Mouse (Mus musculus) stomach, postnatal 0 days (tissue): Measurements from ENCODE around the gene Lrrn2. TPM values are rescaled to one million over a fixed set of nuclear protein-coding genes. Genes with fewer than 3 reads are reported as not detected.

ENCODE experiments used
- ATAC-seq: fragments of 200-750 bp; cut with Nextera tagmentation; 2 replicates; pipeline ENCODE4 v1.8.0; 2017; ENCODE audit not compliant: low FRiP score, low TSS enrichment
- DNase-seq: peaks from one replicate; pipeline ENCODE4 v3.0.0-alpha.2; 2016; ENCODE audit warnings: low spot score
- H3K27ac ChIP-seq: fragments of 300-500 bp; sonication (generic); replicated peaks from 2 replicates; pipeline ENCODE4 v1.5.1; 2014; ENCODE audit warnings: mild to moderate bottlenecking, control low read depth
- H3K27me3 ChIP-seq: fragments of 300-500 bp; sonication (generic); 2 replicates; pipeline ENCODE4 v1.6.1; 2014; ENCODE audit warnings: low read length; ENCODE audit not compliant: control insufficient read depth, insufficient read depth
- H3K36me3 ChIP-seq: fragments of 300-500 bp; sonication (generic); 2 replicates; pipeline ENCODE4 v1.6.1; 2014; ENCODE audit warnings: low read length, mixed read lengths; ENCODE audit not compliant: control insufficient read depth, insufficient read depth
- H3K4me1 ChIP-seq: fragments of 300-500 bp; sonication (generic); replicated peaks from 2 replicates; pipeline ENCODE4 v1.6.1; 2014; ENCODE audit warnings: antibody characterized with exemption; ENCODE audit not compliant: control insufficient read depth, insufficient read depth
- H3K4me2 ChIP-seq: fragments of 300-500 bp; sonication (generic); replicated peaks from 2 replicates; pipeline ENCODE4 v1.6.1; 2014; ENCODE audit warnings: low read depth, mild to moderate bottlenecking, control low read depth, moderate library complexity
- H3K4me3 ChIP-seq: fragments of 300-500 bp; sonication (generic); 2 replicates; pipeline ENCODE4 v1.5.1; 2014; ENCODE audit warnings: low read depth, low read length, control low read depth
- H3K9ac ChIP-seq: fragments of 300-500 bp; sonication (generic); 2 replicates; pipeline ENCODE4 v1.6.1; 2014; ENCODE audit warnings: mild to moderate bottlenecking, low read length, control low read depth, mixed read lengths
- H3K9me3 ChIP-seq: fragments of 300-500 bp; sonication (generic); 2 replicates; pipeline ENCODE4 v1.6.1; 2016; ENCODE audit warnings: low read length; ENCODE audit not compliant: control insufficient read depth
- CTCF ChIP-seq: IDR thresholded peaks from 2 replicates; pipeline ENCODE4 v1.5.1; 2016; ENCODE audit warnings: antibody characterized with exemption, low read depth, mild to moderate bottlenecking, moderate library complexity
- EP300 ChIP-seq: optimal IDR thresholded peaks from 2 replicates; pipeline ENCODE3; 2016; ENCODE audit warnings: antibody characterized with exemption
- WGBS: fragments of 180-500 bp; shearing (Covaris S2); extraction: QIAGEN DNeasy Blood & Tissue Kit; methylation state at CpG from one replicate; pipeline ENCODE4 v1.1.7; 2014; 5-methylcytosine and 5-hydroxymethylcytosine counted together
- polyA plus RNA-seq: library from polyadenylated mRNA; unstranded; fragments of >200 nt; fragmentation: Nextera tagmentation; extraction: Ambion mirVana; gene quantifications from 2 replicates; pipeline ENCODE4 v1.2.1, GENCODE M21; 2015

Lrrn2 gene
- polyA plus RNA-seq, 1 experiment from 2014 or later = 1.7 TPM

DNA sequence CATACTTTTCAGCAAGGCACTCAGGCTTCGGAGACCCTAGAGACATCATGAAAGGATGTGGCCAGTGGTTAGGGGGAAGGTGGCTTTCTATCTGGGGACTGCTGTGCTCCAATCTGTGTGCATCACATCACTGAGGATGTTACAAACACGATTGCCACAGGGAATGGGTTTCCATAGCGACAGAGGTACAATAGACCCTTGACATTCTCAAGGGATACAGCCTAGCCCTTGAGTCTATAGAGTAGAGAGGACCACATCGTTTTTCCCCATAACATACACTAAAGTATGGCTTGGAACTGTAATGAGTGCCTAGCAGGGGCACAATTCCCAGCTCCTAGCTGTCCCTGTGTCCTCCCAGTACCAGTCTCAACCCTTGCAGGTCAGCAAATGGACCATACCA, 23.4 kb downstream of the Lrrn2 start:
- no peaks in the 10 kb centered on the region for H3K9me3 ChIP-seq
- TF ChIP-seq EP300 = no peak
- TF ChIP-seq CTCF = no peak
- ATAC-seq = no peak
- no peaks in the 10 kb centered on the region for H3K4me1 ChIP-seq
- WGBS = 66% methylated on average over 4 of the region's 4 CpGs
- no peak overlapping the region for H3K4me2 ChIP-seq
- no peak overlapping the region for H3K4me3 ChIP-seq
- no peak for DNase-seq
- H3K27ac ChIP-seq = no peak overlapping the region
- H3K27me3 ChIP-seq = no peaks in the 10 kb centered on the region
- H3K9ac ChIP-seq = no peak overlapping the region
- H3K36me3 ChIP-seq = no peaks in the 10 kb centered on the region

DNA sequence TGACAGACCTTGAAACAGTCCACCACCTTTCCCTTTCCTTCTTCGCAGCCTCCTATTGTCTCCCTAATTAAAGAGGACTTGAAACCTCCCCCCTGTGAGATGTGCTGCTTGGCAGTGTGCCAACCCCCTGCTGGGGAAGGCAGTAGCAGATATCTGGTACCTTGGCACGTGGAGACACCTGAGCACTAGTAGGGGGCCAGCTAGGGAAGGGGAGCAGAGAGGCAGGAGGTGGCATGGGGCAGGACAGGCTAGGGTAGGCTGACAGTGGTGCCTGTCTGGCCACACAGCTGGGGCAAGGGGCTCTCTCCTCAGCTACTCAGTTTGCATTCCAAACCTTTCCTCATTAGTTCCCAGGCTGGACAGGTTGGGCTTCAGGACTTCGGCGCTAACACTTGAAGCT, 29.0 kb downstream of the Lrrn2 start:
- TF ChIP-seq EP300 = no peak
- TF ChIP-seq CTCF = no peak
- ATAC-seq = no peak
- no peak overlapping the region for H3K9ac ChIP-seq
- no peak overlapping the region for H3K27ac ChIP-seq
- H3K4me3 ChIP-seq = no peak overlapping the region
- no peaks in the 10 kb centered on the region for H3K36me3 ChIP-seq
- no peak for DNase-seq
- H3K4me2 ChIP-seq = no peak overlapping the region
- H3K9me3 ChIP-seq = no peaks in the 10 kb centered on the region
- WGBS = 60% methylated on average over 4 of the region's 4 CpGs
- no peaks in the 10 kb centered on the region for H3K27me3 ChIP-seq
- no peaks in the 10 kb centered on the region for H3K4me1 ChIP-seq

- ATAC-seq = no peak
- Histone ChIP-seq H3K9ac (no peak overlapping the region), H3K36me3 (no peaks in the 10 kb centered on the region), H3K4me1 (no peaks in the 10 kb centered on the region), H3K27ac (no peak overlapping the region), H3K9me3 (no peaks in the 10 kb centered on the region), H3K4me2 (no peak overlapping the region), H3K4me3 (no peak overlapping the region), H3K27me3 (no peaks in the 10 kb centered on the region)
- DNase-seq = no peak
- TF ChIP-seq EP300 = no peak
- no peak for TF ChIP-seq CTCF
- WGBS = 78% methylated on average over 1 of the region's 1 CpGs
These were observed 29.9 kb downstream of the Lrrn2 start for GRCm38 (mm10) chr1:132909951-132910350.

DNA sequence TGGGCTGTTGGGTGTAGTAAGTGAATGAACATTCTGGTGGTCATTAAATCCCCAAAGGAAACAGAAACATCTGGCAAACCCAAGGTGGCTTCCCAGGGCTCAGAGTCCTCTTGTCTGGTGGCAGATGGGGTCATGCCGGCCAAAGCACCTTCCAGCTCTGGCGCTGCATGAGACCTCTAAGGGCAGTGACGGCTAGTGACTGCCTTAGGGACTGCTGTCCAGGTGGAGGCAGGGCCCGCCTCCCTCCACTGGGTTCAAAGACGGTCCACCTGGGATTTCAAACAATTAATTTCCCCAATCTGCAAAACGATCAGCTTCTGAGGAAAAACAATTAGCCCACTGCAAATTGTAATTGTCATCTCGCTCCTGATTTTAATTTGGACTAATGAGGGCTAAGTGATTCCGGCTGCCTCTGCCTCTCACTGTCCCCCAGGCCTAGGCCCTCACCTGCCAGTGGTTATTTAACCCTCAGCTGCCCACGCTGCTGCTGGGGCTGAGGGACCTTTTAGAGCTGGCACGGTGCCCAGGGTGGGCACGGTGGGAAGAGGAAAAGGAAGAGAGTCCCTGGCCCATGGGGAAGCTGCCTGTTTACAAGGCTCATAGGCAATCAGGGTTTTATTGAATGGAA, 30.5 kb downstream of the Lrrn2 start:
- Histone ChIP-seq H3K9ac (no peak overlapping the region), H3K4me2 (no peak overlapping the region), H3K4me1 (no peaks in the 10 kb centered on the region), H3K27ac (no peak overlapping the region), H3K9me3 (no peaks in the 10 kb centered on the region), H3K27me3 (no peaks in the 10 kb centered on the region), H3K4me3 (no peak overlapping the region), H3K36me3 (no peaks in the 10 kb centered on the region)
- ATAC-seq = no peak
- 71% methylated on average over 11 of the region's 11 CpGs for WGBS
- no peak for DNase-seq
- TF ChIP-seq CTCF (no peak), EP300 (no peak)

DNA sequence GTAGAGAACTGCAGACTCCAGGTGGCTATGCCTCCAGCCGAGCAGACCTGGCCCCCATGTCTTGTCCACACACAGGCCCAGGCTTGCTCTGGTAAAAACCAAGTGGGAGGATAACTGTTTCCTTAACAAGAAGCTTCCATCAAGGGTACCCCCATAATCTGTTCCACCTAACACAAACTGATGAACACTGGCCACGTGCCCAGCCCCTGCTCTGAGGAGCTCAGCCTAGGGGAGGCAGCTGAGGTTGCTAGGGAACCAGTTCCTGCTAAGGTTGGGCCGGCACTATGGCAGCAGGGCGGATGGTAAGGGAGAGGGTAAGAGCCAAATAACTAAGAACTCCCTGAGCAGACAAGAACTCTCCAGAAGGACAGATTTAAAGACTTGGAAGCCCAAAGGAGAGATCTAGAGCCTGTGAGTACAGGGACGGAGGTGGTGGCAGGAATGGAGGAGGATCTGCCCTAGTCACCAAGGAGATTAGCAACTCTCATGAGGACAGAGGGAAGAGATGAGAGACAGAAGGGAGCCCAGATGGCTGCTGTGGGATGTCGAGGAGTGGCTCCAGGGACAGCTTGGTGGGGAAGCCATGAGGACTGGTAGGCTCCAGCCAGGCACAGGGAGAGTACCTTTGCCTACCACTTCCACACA, 35.9 kb downstream of the Lrrn2 start:
- H3K27ac ChIP-seq = no peak overlapping the region
- ATAC-seq = no peak
- no peaks in the 10 kb centered on the region for H3K4me1 ChIP-seq
- H3K27me3 ChIP-seq = no peaks in the 10 kb centered on the region
- H3K4me3 ChIP-seq = no peak overlapping the region
- DNase-seq = no peak
- H3K36me3 ChIP-seq = no peaks in the 10 kb centered on the region
- H3K9ac ChIP-seq = no peak overlapping the region
- WGBS = 52% methylated on average over 6 of the region's 6 CpGs
- TF ChIP-seq EP300 (no peak), CTCF (no peak)
- H3K4me2 ChIP-seq = no peak overlapping the region
- no peaks in the 10 kb centered on the region for H3K9me3 ChIP-seq

DNA sequence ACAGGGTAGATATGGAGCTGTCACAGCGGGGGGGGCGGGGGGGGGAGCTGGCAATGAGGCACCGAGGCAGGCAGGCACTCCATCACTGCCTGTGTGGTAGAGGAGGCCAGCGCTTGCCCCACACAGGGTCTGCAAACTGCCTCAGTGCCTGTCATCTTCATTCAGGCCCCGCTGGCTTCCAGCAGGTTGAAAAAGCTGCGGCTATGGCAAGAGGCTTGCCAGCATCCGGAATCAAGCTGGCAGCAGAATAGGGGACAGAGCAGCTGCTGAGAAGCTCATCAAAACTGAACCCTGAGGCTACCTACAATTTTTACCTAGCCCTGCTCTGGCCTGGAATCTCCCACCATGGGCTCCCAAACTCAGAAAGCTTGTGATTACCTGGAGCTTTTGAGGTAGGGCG, 37.5 kb downstream of the Lrrn2 start:
- ATAC-seq = no peak
- TF ChIP-seq CTCF = no peak
- no peak for TF ChIP-seq EP300

More for the DNA sequence above, 37.5 kb downstream of the Lrrn2 start:
- Histone ChIP-seq H3K9ac (no peak overlapping the region), H3K4me3 (no peak overlapping the region), H3K9me3 (no peaks in the 10 kb centered on the region), H3K4me1 (no peaks in the 10 kb centered on the region), H3K4me2 (no peak overlapping the region), H3K27ac (no peak overlapping the region), H3K36me3 (no peaks in the 10 kb centered on the region), H3K27me3 (no peaks in the 10 kb centered on the region)
- 17% methylated on average over 8 of the region's 8 CpGs for WGBS
- DNase-seq = no peak
